Mouse (Mus musculus): ENCODE data around the gene Zfp683. TPM values are rescaled to one million over a fixed set of nuclear protein-coding genes. Genes with fewer than 3 reads are reported as not detected.
A peak's percentile ranks its signal among the peaks of the same experiment; 100 is the strongest.

Zfp683 gene
- polyA plus RNA-seq, 1 experiment from 2014 or later, result not detected

DNA sequence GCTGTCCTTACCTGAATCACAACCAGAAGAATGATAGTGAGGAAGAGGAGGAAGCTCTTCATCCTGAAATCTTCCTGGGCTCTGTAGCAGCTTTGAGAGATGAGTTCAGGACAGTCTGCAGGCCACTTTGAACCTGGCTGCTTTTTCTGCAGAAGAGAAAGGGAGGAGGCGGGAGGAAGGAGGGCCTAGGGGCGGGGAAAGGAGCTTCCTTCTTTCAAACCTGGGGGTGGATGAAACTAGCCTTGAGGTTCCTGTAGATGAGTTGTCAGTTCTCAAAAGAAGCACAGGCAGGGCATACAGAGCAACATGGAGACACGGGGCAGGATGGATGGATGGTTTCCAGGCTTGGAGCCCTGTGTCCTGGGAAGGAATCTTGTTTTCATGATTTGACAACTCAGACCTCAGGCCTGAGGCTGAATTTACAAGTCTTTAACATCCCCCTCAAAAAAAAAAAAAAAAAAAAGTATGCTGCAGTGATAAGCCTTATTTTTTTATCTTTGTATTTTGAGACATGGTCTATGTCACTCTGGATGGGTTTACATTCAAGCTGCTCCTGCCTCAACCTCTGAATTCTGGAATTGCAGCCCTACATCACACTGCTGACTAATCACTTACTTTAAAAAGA lies 41.4 kb downstream of the Zfp683 start, which contains the start of gene Cd52:
TSS of gene Cd52 (minus strand) at position 160 of the 625 bp plus-strand sequence.
- Histone ChIP-seq H3K9ac (no peak within 1 kb of the TSS), H3K36me3 (no peaks in the 10 kb centered on the region), H3K27ac (no peak within 1 kb of the TSS), H3K27me3 (no peaks in the 10 kb centered on the region), H3K4me1 (replicated peaks) (0 out of 2 replicates have a peak, but pooled peaks cover 3% of the 10 kb centered on the region), H3K4me2 (0 out of 2 replicates have a peak within 1 kb of the TSS, but pooled peaks have one; percentile 12), H3K9me3 (replicated peaks) (no peaks in the 10 kb centered on the region), H3K4me3 (replicated peaks) (peak within 1 kb of the TSS; percentile 15; the same call in 1 of the 2 replicates)
- DNase-seq (no peak), ATAC-seq (ENCODE audit: low read depth) (no peak)
- WGBS (ENCODE audit: insufficient replicate concordance), result 23% methylated on average over 3 of the region's 3 CpGs

- WGBS (ENCODE audit: insufficient replicate concordance), result 77% methylated on average over 3 of the region's 3 CpGs
- Histone ChIP-seq H3K4me3 (replicated peaks) (no peak overlapping the region), H3K27ac (no peak overlapping the region), H3K9ac (no peak overlapping the region), H3K4me1 (replicated peaks) (0 out of 2 replicates have a peak, but pooled peaks cover 3% of the 10 kb centered on the region), H3K27me3 (no peaks in the 10 kb centered on the region), H3K9me3 (replicated peaks) (no peaks in the 10 kb centered on the region), H3K4me2 (no peak overlapping the region), H3K36me3 (no peaks in the 10 kb centered on the region)
- no peak for ATAC-seq (ENCODE audit: low read depth)
- DNase-seq, result no peak
Measured at GRCm38 (mm10) chr4:134096120-134096519, 42.5 kb downstream of the Zfp683 start.

DNA sequence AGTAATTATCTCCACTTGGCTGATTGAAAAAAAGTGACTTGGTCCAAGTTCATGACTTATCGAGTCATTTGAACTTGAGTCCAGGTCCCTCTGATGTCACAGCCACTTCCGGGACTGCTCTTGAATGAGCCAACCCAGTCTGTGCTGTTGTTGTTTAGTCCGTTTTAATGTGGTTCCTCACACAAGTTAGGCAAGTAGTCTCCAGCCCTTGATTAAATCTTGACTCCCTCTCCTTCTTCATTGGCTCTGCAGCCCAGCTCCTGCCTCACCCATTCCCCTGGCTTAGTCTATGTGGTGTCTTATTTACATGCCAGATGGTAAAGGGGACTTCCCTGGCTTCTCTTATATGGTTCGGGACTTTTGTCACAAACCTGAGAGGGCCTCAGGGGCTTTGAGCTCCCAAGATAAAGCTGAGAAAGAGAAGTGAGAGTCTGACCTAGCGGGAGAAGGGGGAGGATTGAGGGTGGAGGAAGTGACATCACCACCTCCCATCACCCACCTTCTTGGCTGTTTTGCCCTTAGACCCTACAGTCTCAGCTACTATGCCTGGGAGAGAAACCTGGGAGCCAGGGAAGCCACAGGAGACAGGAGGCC lies 43.5 kb downstream of the Zfp683 start:
- Histone ChIP-seq H3K9ac (no peak overlapping the region), H3K9me3 (replicated peaks) (no peaks in the 10 kb centered on the region), H3K27me3 (no peaks in the 10 kb centered on the region), H3K4me2 (no peak overlapping the region), H3K4me1 (replicated peaks) (0 out of 2 replicates have a peak, but pooled peaks cover 4% of the 10 kb centered on the region), H3K27ac (peak overlapping the region; percentile 14), H3K36me3 (no peaks in the 10 kb centered on the region), H3K4me3 (replicated peaks) (no peak overlapping the region)
- DNase-seq, result no peak
- no peak for ATAC-seq (ENCODE audit: low read depth)
- 28% methylated on average over 5 of the region's 5 CpGs for WGBS (ENCODE audit: insufficient replicate concordance)

DNA sequence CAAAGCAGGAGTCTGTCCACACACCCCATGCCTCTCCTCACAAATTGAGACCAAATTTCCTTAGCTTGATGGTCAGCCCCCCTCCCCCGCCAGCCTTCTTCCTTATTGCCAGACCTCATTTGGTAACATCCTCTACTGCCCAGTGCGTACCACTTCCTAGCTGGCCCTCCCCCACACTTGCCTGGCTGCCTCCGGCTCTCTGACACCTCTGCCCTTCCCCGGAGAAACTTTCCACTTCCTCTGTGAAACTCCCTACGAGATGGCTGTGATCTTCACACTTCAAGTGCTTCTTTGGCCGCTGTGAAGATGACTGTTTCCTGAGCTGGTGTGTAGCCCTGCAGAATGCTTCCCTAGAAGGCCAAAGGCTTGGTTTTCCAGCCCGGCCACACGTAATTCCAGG lies 45.0 kb downstream of the Zfp683 start:
- Histone ChIP-seq H3K4me2 (no peak overlapping the region), H3K9me3 (replicated peaks) (no peaks in the 10 kb centered on the region), H3K36me3 (no peaks in the 10 kb centered on the region), H3K9ac (no peak overlapping the region), H3K4me3 (replicated peaks) (no peak overlapping the region), H3K4me1 (replicated peaks) (peaks cover 15% of the 10 kb centered on the region), H3K27ac (peak overlapping the region; percentile 47), H3K27me3 (no peaks in the 10 kb centered on the region)
- WGBS (ENCODE audit: insufficient replicate concordance), result 27% methylated on average over 8 of the region's 8 CpGs
- ATAC-seq (ENCODE audit: low read depth) (no peak), DNase-seq (no peak)

DNA sequence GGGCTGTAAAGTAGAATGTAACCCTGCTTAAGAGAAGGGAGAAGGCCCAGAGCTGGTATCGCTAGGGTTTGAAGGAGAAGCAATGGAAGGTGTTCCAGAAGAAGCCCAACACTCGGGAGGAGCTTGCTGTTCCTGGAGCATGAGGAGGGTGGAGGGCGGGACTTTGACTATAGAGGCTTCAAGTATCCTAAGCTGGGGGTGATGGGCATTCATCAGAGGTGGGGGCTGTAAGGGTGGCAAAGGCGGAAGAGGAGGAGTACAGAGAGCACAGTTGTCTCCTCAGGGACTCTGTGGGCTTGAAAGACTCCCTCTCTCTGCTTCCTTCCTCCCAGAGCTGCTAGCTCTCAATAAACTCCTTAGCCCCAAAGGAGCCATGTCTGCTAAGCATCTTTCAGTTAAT lies 46.6 kb downstream of the Zfp683 start:
- Histone ChIP-seq H3K4me1 (replicated peaks) (peaks cover 18% of the 10 kb centered on the region), H3K36me3 (no peaks in the 10 kb centered on the region), H3K9me3 (replicated peaks) (no peaks in the 10 kb centered on the region), H3K27me3 (no peaks in the 10 kb centered on the region), H3K27ac (no peak overlapping the region), H3K9ac (no peak overlapping the region; the same call in 1 of the 2 replicates), H3K4me3 (replicated peaks) (no peak overlapping the region), H3K4me2 (no peak overlapping the region)
- DNase-seq (no peak), ATAC-seq (ENCODE audit: low read depth) (no peak)
- WGBS (ENCODE audit: insufficient replicate concordance), result 66% methylated on average over 4 of the region's 4 CpGs

GRCm38 (mm10) chr4:134101979-134102741 lies 48.5 kb downstream of the Zfp683 start, which contains the start of gene Ubxn11:
Gene Ubxn11, plus strand, starts transcription at chr4:134102570.
- peaks cover 35% of the 10 kb centered on the region for H3K4me1 ChIP-seq (replicated peaks)
- no peaks in the 10 kb centered on the region for H3K36me3 ChIP-seq
- no peaks in the 10 kb centered on the region for H3K9me3 ChIP-seq (replicated peaks)
- peak within 1 kb of the TSS; percentile 72 for H3K9ac ChIP-seq
- H3K4me3 ChIP-seq (replicated peaks), result peak within 1 kb of the TSS; percentile 77
- H3K27me3 ChIP-seq, result no peaks in the 10 kb centered on the region
- WGBS (ENCODE audit: insufficient replicate concordance), result 13% methylated on average over 34 of the region's 34 CpGs
- H3K4me2 ChIP-seq, result peak within 1 kb of the TSS; percentile 81
- H3K27ac ChIP-seq, result peak within 1 kb of the TSS; percentile 48
- DNase-seq (peak; percentile 82), ATAC-seq (ENCODE audit: low read depth) (peak; percentile 92)

DNA sequence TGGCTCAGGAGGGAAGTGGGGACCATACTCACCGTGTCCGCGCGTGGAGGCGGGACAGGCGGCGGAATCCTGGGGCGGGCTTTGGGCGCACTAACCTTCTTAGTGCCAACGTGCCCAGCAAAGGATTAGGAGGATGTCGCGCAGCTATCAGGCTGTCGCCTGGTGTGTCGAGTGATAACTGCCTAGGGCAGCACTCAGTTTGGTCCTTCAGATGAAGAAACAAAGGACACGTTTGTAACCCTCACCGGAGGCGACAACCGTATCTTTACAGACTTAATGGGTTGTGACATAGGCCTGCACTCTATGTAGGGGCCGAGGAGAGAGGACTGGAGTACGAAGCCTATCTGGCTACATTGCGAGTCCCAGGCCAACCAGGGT lies 49.1 kb downstream of the Zfp683 start:
- WGBS (ENCODE audit: insufficient replicate concordance), result under 1% methylated on average over 21 of the region's 21 CpGs
- Histone ChIP-seq H3K4me1 (replicated peaks) (peaks cover 40% of the 10 kb centered on the region), H3K4me2 (peak overlapping the region; percentile 81), H3K4me3 (replicated peaks) (peak overlapping the region; percentile 77), H3K9ac (peak overlapping the region; percentile 72), H3K36me3 (no peaks in the 10 kb centered on the region), H3K9me3 (replicated peaks) (no peaks in the 10 kb centered on the region), H3K27me3 (no peaks in the 10 kb centered on the region), H3K27ac (peak overlapping the region; percentile 48)
- peak; percentile 80 for ATAC-seq (ENCODE audit: low read depth)
- DNase-seq, result no peak

DNA sequence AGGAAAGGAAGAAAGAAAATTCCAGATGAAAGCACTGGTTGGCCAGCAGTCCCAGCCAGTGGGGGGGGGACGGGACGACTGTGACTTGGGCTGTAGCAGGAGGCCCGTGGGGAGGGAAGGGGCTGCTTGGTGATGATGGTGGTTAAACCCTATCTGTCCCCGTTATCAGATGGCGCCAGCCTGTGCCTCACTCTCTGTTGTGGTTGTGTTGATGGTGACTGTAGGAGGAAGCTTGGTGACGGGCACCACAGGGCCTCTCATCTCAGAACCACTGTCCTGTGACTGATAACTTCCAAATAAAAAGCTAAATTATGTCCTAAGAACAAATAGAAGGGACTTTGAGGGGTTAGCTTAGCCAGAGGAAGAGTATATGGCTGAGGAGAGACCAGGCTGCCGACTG lies 52.5 kb downstream of the Zfp683 start:
- Histone ChIP-seq H3K27ac (peak overlapping the region; percentile 74), H3K4me1 (replicated peaks) (peaks cover 65% of the 10 kb centered on the region), H3K9me3 (replicated peaks) (no peaks in the 10 kb centered on the region), H3K36me3 (no peaks in the 10 kb centered on the region), H3K27me3 (no peaks in the 10 kb centered on the region), H3K4me2 (peak overlapping the region; percentile 37; the same call in 1 of the 2 replicates), H3K9ac (peak overlapping the region; percentile 29; the same call in 1 of the 2 replicates), H3K4me3 (replicated peaks) (no peak overlapping the region)
- ATAC-seq (ENCODE audit: low read depth), result peak; percentile 61
- WGBS (ENCODE audit: insufficient replicate concordance), result 14% methylated on average over 7 of the region's 7 CpGs
- DNase-seq, result peak; percentile 70

DNA sequence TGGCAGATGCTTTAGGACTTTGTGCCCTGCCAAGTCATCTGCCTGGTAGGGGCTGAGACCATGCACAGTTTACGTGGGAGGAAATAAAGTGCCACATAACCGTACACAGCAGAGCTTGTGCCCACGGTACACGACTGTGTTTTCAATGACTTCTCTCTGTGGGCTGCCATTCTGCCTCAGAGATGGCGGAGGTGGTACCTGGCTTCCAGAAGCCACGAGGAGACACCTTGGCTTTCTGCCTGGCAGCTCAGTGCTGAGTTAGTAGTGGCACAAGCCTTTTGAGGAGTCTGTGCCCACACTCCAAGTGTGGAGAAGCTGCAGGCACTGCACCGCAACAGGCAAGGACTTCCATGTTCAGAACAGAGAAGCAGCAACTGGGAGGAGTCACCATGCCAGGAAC lies 54.1 kb downstream of the Zfp683 start:
- DNase-seq (no peak), ATAC-seq (ENCODE audit: low read depth) (no peak)
- no peaks in the 10 kb centered on the region for H3K27me3 ChIP-seq
- H3K4me1 ChIP-seq (replicated peaks), result peaks cover 77% of the 10 kb centered on the region
- H3K4me3 ChIP-seq (replicated peaks), result no peak overlapping the region
- 71% methylated on average over 7 of the region's 7 CpGs for WGBS (ENCODE audit: insufficient replicate concordance)
- H3K9me3 ChIP-seq (replicated peaks), result no peaks in the 10 kb centered on the region
- no peak overlapping the region for H3K9ac ChIP-seq
- no peaks in the 10 kb centered on the region for H3K36me3 ChIP-seq
- H3K27ac ChIP-seq, result no peak overlapping the region
- no peak overlapping the region for H3K4me2 ChIP-seq

DNA sequence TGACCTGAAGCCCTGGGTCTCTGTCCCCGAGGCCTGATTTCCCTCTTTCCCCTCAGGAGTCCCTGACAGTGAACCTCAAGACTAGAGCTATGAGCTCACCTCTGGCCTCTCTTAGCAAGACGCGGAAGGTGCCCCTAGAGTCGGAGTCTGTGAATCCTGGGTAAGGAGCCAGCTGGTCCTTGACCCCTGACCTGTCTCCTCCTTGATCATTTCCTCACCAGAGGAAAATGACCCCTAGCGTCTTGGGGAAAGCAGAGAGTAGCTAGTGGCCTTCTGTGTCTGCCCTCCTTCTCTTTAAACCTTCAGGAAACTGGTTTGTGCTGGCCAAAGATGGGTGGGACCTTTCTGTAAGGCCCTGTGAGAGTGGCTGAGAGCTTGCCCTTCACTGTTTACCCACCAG lies 54.6 kb downstream of the Zfp683 start:
- Histone ChIP-seq H3K4me3 (replicated peaks) (no peak overlapping the region), H3K36me3 (no peaks in the 10 kb centered on the region), H3K27me3 (no peaks in the 10 kb centered on the region), H3K4me2 (no peak overlapping the region), H3K9ac (no peak overlapping the region), H3K27ac (no peak overlapping the region), H3K9me3 (replicated peaks) (no peaks in the 10 kb centered on the region), H3K4me1 (replicated peaks) (peaks cover 76% of the 10 kb centered on the region)
- DNase-seq (no peak), ATAC-seq (ENCODE audit: low read depth) (no peak)
- WGBS (ENCODE audit: insufficient replicate concordance), result 67% methylated on average over 5 of the region's 5 CpGs

Data from liver, embryonic 13.5 days (tissue).